Mouse (Mus musculus): ENCODE measurements at regions not wholly inside any gene's neighbourhood (a gene's known extent, or its start where the extent isn't known, plus 50 kb on each side); places are given as distances from the start of the nearest gene placed in this dataset.
A peak's percentile ranks its signal among the peaks of the same experiment; 100 is the strongest.

DNA sequence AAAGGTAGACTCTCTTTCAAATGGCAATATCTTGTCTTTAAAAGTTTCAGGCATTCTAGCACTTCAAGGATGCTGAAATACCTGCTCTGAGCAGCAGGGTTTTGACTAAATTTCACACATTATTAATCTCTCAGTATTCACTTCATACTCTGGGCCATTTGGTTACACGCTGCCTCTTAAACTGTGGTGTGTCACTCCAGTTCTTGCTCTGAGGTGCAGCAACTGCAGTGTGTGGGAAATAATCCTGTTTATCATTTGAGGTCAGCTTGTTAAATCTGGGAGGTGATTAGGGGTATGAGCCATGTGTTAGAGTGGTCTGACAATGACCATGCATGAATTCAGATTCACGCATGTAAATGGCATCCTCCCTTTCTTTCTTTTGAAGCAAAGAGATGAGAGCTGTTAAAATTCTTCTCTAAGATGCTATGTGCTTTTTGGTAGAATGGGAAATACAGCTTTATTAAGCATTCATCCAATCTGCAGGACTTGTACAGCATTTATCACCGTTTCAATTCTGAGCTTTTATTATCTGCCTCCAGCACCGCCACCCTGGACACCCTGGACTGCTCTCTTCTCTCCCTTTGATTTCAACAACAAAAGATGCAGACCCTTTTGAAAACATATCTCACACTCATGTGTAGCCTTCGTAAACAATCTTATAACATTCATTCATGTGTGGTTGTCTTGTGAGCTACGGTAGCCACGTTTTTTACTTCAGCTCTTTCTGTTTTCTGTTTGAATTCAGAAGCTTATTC lies 362.4 kb upstream of the Gm38303 start:
- no peak for DNase-seq (ENCODE audit: low read depth, low spot score)

DNA sequence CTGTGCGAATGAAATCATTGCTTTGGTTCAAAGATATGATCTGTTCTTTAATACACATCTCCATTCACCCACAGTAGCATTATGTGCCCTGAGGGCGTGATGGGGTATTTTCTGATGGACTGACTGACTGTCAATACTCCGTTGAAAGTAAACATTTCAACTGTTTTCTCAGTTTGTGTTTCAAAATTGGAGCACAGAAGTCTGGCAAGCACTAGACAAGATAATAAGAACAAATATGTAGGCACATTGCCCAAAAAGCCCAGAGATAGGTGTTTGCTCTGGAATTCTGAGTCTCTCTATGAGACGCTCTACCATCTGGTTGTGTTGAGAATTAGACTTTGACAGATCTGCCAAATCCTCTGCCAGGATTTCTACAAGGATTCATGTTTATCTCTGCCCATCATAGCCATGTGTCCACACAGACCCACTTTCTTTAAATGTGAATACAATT lies 350.0 kb upstream of the Gm38303 start:
- no peak for DNase-seq (ENCODE audit: low read depth, low spot score)

DNA sequence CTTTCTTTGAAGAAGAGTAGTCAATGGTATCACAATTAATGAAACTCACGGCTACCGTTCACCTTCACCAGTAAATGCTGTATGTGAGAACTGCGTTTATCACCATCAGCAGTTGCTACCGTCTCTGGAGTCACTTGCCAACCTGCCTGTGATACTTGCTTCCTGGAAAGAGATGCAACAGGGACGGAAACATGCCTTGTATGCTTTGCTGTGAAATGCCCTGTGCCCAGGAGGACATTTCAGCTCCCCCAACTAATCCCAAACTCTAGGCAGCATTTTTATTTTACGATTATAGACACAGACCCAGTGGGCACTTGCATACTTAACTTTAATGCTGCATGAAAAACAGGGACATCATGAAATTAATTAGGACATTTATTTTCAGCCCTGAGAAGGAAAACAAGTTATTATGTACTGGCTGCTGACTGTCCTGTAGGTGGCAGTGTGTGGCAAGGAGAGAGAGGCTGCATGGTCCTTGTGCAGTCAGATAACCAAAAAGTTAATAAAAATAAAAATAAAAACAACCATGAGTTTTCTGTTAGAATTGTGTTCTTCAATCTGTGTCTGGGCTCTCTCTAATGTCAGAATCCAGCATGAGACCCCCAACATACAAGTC lies 349.5 kb upstream of the Gm38303 start:
- DNase-seq (ENCODE audit: low read depth, low spot score), result peak; percentile 49

DNA sequence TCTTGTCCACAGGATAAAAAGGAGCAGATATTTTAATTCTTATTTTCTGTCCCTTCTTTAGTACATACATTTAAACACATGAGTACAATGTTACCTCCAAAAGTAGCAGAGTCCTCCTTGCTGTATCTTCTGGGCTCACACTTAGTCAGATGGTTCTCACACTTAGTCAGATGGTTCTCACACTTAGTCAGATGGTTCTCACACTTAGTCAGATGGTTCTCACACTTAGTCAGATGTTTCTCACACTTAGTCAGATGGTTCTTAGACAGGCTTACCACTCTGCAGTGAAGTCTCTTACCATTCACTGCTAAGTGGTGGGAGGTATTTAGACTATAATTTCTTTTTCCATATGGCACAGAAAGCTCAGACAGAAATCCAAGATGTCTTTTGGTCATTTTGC lies 346.5 kb upstream of the Gm38303 start:
- no peak for DNase-seq (ENCODE audit: low read depth, low spot score)

DNA sequence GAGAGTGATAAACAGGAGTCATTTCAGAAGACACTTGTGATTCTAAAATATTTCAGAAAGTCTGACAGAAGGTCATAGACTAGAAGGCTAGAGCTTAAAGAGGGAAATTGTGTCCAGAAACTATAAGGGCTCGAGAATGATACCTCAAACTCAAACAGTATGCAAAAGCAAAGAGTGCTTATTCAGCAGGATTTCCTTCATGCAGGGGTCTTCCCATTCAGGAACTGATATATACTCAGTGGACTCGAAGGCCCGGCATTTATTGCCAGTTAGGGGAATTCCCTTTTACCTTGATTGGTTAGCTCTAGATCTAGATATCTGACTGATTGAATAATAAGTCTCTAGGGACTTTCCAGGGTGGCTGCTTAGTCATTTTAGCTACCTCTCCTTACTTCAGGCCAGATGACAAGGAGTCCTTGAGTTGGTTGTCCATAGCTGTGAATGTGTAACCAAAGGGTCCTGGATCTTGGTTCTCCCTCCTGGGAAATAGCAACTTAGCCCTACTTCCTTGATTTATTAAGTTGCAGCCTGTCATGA lies 312.6 kb upstream of the Gm38303 start:
- no peak for DNase-seq (ENCODE audit: low read depth, low spot score)
